Mouse (Mus musculus): ENCODE measurements around the gene Mnat1.
A peak's percentile ranks its signal among the peaks of the same experiment; 100 is the strongest.

DNA sequence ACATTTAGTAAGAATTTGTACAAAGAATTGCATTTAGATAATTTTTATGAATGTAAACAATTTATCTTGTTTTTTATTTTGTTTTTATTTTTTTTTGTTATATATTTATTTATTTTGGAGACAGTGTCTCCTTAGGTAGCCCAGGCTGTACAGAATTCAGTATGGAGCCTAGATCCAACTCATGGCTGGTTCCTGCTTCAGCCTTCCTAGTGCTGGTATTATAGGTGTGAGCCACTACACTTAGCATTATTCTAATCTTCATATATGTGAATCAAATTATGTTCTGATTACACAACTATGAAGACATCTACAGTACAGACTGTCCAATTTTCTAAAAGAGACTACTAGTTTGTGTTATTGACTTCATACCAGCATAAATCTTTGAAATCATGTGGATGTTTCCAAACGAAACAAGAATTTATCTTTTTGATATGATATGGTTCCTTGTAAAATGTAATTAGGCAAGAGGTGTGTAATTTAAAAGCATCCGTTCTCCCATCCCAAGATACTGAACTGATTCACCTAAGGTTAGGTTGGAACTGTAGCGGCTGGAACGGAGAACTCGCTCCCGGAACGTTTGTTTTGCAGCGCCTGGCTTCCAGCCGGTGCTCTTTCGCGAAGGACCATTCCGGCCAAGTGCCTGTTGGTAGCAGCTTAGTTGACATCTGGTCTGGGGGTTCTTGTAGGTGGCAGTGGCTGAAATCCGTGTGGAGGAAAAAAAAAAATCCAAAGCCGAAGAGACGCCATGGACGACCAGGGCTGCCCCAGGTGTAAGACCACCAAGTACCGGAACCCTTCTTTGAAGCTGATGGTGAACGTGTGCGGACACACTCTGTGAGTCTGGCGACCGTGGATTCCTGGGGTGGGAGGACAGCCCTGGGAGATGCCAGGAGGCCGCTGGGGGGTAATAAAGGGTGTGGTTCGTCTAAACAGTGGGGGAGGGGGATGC is at the start of gene Mnat1:
- TF ChIP-seq CTCF (IDR thresholded peaks at IDR 0.05; ENCODE audit: borderline replicate concordance, insufficient read depth, low read length) (no peak), POLR2A (IDR thresholded peaks at IDR 0.05; ENCODE audit: low read depth, low read length) (peak; percentile 87)

Measured in embryonic fibroblast, embryonic 13.5 days (primary cell).